Mouse (Mus musculus): Measurements from ENCODE around the gene Il12rb1. TPM values are rescaled to one million over a fixed set of nuclear protein-coding genes. Genes with fewer than 3 reads are reported as not detected.
"Not testable (repeated sequence)": the region's sequence is repeated elsewhere in the genome, so short reads cannot be mapped to it uniquely, and the experiment has no call there.

Il12rb1 gene
- polyA plus RNA-seq, 1 experiment, result 1.1 TPM

DNA sequence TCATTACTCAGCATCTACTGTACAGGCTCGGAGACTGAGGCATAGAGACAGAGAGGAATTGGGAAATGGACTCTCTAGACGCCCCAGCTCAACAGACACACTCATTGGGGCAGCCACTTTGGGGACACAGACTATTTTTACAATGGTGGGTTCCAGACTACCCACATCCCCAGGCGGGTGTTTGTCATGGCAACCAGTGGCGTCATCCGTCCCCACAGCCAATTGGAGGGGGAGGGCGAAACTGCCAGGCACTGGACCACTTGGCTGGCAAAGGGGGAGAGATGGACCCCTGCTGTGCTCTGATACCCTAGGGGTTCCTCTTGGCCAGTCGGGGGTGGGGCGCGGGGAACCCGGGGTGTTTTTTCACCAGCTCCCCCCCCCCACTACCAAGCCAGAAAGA, 7.6 kb upstream of the Il12rb1 start:
- DNase-seq (ENCODE audit: low read depth), result no peak

DNA sequence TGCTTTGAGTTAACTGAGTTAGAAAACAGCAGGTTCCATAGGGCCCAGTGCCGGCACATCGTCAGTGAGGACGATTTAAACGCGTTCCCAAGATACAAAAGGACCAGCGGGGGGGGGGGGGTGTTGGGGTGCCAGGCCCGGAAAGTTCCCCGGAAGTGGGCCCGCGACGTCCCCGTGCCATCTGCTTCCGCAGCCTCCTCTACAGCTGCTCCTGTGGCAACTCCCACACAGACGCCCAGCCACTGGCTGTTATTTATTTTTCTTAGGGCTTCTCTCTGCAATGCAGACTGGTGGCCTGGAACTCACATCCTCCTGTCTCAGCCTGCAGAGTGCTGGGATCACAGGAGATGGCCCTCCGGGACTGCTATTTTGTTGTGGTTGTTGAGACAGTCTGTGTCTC, 7.1 kb upstream of the Il12rb1 start:
- DNase-seq (ENCODE audit: low read depth), result no peak

DNA sequence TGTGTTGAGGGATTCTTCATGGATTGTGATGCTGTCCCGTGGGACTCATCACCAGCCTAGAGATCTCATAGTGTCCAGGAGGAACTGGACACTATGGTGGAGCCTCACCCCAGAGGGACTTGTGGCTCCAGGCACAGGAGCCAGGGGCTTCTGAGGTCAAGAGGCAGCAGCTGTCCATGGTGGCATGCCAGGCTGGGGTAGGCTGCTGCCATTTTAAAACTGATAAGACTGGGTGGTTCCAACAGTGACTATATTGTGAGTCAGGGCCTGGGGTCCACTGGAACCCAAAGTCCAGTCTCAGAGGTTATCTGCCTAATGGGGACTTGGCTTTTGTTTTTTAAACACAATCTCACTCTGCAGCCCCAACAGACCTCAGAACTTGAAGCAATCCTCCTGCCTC, 6.4 kb upstream of the Il12rb1 start:
- no peak for DNase-seq (ENCODE audit: low read depth)

DNA sequence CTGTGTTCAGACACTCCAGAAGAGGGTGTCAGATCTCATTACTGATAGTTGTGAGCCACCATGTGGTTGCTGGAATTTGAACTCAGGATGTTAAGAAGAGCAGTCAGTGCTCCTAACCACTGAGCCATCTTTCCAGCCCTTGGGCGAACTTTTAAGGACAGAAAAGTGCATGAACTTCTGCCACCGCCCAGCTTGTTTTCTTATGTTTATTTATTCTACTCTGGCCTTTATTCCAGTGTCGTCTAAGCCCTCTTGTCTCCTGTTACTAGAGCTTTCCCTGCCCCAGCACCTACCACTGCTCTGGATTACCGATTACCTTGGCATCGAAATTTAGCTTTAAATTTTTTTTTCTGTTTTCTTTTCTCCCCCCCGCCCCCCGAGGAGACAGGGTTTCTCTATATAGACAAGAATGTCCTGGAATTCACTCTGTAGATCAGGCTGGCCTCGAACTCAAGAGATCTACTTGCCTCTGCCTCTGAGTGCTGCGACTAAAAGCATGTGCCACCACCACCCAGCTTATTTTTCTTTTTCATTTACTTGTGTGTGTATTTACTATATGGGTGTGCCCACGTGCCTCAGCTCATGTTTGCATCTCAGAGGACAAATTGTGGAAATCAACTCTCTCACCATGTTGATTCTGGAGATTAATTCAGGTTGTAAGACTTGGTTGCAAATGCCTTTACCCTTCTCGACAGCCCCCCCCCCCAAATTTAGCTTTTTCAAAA, 5.3 kb upstream of the Il12rb1 start:
- DNase-seq (ENCODE audit: low read depth), result no peak

GRCm38 (mm10) chr8:70803761-70804480, 4.3 kb upstream of the Il12rb1 start:
- DNase-seq (ENCODE audit: low read depth), result no peak

GRCm38 (mm10) chr8:70804481-70805206, 3.6 kb upstream of the Il12rb1 start, which contains the start of gene Mast3:
Gene Mast3 (minus strand): TSS chr8:70805054.
- DNase-seq (ENCODE audit: low read depth), result no peak

DNA sequence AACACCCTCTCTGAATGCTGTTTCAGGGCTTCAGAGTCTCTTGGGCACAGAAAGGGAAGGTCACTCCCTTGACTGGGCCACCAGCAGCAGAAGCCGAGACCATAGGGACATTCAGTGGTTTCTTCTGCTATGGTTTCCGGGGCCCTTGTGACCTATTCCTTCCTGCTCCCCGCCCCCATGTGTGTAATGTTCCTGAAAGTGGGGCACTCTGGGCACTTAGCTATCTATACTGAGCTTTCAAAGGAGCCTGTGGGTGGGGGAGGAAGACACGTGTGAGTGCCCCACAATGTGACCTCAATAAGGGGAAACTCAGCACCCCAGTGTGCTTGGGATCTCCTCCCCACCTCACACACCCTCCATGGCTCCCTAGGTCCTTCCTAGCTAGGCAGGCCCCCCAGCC, 1.7 kb upstream of the Il12rb1 start:
- no peak for DNase-seq (ENCODE audit: low read depth)

DNA sequence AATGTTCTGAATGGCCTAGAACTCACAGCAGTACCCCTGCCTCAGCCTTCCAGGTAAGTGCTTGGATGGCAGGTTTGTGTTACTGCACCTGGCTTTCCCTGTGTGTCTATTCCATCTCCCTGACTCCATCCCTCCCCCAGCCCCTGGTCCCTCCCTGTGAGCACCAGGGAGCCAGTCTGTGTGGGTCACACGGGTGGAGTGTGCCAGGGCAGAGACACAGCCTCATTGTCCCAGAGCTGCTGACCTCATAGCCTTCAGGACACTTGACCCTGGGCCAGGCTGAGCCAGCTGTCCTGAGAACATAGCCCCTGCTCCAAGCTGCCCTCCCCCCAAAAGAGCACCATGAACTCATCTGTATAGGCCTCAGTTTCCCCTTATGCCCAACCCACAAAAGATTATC, 945 bp upstream of the Il12rb1 start:
- no peak for DNase-seq (ENCODE audit: low read depth)

- no peak for DNase-seq (ENCODE audit: low read depth)
Observed at GRCm38 (mm10) chr8:70808955-70809701, 879 bp downstream of the Il12rb1 start.

- no peak for DNase-seq (ENCODE audit: low read depth)
Observed at GRCm38 (mm10) chr8:70810962-70811680, 2.9 kb downstream of the Il12rb1 start.

DNA sequence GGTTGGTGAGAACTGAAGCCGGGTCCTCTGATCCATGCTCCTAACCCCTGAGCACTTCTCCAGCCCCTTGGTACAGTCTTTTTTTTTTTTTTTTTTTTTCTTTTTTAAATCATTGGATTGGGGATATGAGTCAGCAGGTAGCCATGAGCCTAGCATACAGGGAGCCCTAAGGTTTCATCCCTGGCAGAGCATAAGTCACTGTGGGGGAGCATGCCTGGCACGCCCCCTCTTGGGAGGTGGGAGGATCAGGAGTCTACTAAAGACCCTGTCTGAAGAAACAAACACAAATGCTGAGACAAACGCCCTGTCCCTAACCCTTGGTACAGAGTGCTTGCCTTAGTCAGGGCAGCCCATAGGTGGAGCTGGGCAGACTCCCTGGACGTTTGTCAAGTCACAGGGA, 3.8 kb downstream of the Il12rb1 start:
- no peak for DNase-seq (ENCODE audit: low read depth)

DNA sequence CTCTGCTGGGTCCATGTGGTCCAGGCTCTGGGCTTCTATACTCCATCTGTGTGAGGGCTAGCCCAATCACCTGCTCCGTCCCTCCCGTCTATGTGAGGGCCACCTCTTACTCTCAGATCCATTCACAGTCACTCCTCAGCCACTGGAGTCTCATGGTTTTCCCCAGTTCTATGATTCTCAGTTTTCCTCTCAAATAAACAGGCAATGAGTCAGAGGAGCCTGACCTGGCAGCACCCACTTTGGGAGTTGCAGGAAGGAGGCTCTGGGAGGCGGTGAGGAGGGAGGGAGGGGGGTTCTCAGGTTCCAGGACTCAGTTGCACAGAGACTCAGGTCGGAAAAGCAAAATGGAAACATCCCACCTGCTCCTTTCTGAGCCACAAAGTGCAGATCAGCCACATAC, 4.6 kb downstream of the Il12rb1 start:
- DNase-seq (ENCODE audit: low read depth), result no peak

- no peak for DNase-seq (ENCODE audit: low read depth)
Observed at GRCm38 (mm10) chr8:70816679-70817078, 8.4 kb downstream of the Il12rb1 start.

- DNase-seq (ENCODE audit: low read depth), result peak; percentile 60
Observed at GRCm38 (mm10) chr8:70820101-70820935, 12.1 kb downstream of the Il12rb1 start.

- DNase-seq (ENCODE audit: low read depth), result no peak
Observed at GRCm38 (mm10) chr8:70821399-70821962, 13.2 kb downstream of the Il12rb1 start.

DNA sequence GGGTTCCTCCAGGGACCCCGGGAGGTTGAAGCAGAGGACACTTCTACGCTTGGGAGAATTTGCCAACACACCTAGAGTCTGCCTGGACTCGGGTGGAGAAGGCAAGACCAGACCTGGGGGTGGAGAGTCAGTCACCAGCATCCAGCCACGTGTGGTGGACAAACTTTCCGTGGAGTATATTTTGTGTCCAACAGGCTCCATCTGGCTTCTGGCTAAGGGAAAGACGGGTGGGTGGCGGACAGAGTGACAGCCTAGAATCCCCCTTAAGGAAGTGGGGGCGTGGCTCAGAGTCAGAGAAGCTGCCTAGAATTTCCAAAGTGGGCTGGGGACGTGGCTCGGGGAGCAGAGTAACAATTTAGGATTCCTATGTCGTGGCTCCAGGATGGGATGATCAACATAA, 13.7 kb downstream of the Il12rb1 start:
- DNase-seq (ENCODE audit: low read depth), result no peak

GRCm38 (mm10) chr8:70822594-70822993, 14.3 kb downstream of the Il12rb1 start:
- DNase-seq (ENCODE audit: low read depth), result not testable (repeated sequence)

GRCm38 (mm10) chr8:70823802-70824201, 15.6 kb downstream of the Il12rb1 start:
- no peak for DNase-seq (ENCODE audit: low read depth)

- DNase-seq (ENCODE audit: low read depth), result no peak
Observed at GRCm38 (mm10) chr8:70825816-70826215, 17.6 kb downstream of the Il12rb1 start.

- no peak for DNase-seq (ENCODE audit: low read depth)
Observed at GRCm38 (mm10) chr8:70827010-70827409, 18.8 kb downstream of the Il12rb1 start.
